Mouse (Mus musculus): Measurements from ENCODE around the gene Mboat1.

Gene Mboat1

DNA sequence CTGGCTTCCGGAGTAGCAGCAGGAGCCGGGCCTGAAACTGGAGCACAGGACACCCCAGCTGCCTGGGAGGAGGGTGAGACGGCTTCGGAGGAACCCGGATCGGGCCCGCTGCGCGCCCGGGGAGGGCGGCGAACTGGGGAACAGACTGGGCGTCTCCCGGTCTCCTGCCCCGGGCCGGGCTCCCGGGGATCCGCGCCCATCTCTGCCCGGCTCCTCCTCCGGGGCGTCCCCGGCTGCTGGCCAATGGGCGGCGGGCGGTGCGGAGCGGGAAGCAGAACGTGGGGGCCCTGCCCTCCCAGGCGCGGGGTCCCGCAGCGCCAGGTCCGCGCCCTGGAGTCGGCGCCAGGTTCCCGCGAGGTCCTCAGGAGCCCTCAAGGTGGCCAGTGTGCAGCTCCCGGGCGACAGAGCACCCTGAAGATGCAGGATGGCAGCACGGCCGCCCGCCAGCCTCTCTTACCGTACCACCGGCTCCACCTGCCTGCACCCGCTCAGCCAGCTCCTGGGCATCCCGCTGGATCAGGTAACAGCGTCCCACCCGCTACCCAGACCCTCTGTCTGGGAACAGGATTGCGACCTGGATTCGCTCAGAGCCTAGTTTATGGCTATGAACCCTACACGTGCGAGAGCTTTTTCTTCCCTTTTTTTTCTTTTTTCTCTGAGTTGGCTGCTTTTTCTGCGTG, at the start of gene Mboat1:
TSS of gene Mboat1 (plus strand) at position 247 of the 680 bp plus-strand sequence.
- peak; percentile 51 for DNase-seq (ENCODE audit: low read depth, low spot score)

DNA sequence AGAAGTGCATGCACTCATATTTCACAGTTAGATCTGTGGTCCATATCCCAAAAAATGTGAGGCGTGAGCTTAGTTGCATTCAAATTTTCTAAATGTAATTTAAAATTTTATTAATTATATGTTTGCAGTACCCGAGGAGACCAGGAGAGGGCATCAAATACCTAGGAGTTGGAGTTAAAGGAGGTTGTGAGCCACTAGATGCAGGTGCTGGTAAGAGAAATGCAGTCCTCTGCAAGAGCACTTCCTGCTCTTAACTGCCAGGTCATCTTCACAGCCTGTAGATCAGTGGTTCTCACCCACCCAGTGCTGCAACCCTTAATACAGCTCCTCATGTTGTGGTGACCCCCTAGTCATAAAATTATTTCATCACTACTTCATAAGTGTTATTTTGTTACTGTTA, 43.2 kb upstream of the Mboat1 start:
- DNase-seq (ENCODE audit: low read depth, low spot score): peak; percentile 37

DNA sequence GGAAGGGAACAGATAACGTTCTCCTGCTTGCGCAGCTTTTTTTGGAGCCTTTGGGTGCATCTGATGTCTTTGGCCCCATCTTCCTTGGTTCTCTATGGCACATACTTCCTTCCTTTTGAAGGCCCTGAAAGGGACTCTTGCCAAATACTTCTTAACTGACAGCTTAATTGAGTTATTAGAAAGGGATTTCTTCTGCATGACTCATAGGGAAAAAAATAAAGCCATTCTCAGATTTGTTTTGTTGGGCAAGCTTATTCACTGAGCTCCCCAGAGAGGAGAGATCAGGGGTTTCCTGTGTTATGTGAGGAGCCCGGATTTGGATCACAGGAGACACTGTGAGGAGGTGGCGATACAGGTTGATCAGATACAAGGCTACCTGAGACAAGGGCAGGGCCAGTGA, 40.4 kb upstream of the Mboat1 start:
- DNase-seq (ENCODE audit: low read depth, low spot score): no peak

DNA sequence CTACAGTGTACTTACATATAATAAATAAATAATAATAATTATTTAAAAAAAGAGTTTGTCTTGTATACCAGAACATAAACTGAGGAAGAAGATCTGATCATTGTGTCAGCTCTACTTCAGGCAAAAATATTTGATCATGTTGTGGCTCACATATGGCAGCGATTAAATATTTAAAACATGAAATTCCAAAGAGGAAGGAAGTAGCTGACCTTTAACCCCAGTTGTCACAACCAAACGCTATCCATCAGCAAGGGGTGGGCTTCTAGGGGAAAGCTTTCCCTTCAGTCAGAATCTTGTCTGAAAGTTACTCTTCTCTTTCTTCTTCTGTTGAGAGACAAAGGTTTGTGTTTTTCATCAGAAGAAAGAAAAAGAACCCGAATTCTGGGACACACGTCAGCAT, 39.8 kb upstream of the Mboat1 start:
- DNase-seq (ENCODE audit: low read depth, low spot score): no peak

DNA sequence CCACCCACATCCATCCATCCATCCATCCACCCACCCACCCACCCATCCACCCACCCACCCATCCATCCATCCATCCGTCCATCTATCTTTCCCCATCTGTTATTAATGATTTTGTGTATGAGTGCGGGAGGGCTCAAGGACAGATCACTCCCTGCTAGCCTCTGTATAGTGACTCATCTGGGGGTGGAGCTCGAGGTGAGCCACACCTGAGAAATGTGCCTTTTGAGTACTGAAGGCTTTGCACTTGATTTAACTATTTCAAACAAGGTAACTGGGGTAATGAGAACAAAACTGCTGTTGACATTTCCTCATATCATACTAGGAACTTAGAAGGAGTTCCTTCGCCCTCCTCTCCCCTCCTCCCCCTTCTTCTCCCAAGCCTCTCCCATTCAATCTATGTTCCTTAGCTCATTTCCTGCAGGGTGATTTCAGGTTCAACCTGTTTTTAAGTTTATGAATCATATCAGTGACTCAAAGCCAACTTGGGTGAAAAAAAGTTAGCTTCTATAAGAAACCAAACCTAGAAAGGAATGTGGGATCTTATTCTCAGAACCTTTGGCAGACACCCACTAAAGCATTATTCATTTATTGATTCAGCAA, 27.2 kb upstream of the Mboat1 start:
- DNase-seq (ENCODE audit: low read depth, low spot score): no peak

DNA sequence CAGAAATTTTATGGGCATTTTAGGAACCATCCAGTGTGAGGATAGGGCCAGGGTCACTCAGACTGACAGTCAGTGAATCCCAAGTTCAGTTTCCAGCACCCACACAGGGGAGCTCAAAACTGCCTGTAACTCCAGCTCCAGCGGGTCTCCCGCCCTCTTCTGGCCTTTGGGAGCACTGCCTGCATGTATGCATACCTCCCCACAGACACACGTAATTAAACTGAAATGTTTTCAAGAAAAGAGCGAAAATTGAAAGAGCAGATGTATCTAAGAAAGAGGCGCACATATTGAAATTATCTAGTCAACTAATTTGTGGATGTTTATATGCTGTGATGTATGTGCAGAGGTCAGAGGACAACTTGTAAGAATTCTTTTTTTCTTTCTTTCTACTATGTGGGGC, 20.5 kb upstream of the Mboat1 start:
- peak; percentile 48 for DNase-seq (ENCODE audit: low read depth, low spot score)

DNA sequence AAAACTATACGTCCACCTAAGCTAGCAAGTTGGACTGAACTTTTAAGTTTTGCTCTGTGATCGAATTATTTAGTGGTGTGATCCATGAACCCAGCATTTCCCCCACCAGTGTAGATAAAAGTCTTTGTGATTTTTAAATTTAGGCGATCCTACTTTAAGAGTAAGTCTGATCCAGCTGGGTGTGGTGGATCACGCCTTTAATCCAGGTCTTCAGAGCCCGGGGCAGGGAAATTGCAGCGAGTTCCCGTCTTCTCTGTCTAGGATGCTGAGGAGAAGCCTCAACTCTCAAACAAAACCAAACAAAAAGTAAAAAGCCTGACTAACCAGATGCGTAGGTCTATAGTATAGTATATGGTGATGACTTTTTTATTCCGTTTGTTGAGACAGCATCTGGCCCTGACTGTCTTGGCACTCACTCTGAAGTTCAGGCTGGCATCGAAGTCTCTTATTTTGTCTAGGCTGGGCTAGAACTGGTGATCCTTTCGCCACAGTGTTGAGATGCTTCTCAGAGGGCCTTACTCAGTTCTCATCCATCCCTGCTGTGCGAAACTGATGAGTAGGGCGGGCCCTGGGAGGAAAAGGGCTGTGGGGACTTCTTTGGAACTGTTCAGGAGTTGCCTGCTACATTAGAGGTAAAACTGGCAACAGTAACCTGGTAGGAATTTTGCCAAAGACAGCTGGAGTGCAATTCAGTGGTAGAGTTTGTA, 787 bp downstream of the Mboat1 start:
- no peak for DNase-seq (ENCODE audit: low read depth, low spot score)

DNA sequence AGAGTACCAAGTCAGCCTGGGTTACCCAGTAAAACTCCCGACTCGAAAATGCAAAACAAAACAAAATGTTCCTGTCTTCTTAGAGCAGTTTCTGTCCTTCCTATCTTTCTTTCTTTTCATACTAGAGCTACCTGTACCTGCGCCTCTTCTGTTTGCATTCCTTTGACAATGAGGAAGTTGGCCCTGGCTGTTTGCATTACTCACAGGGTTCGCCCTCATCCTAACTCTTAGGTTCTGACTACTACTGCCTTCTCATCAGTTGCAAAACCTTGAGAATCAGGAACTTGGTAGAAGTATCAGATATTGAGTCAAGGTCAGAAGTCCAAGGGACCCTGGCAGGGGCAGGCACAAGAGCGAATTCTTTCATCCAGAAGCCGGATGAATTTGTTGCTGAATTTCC, 1.7 kb downstream of the Mboat1 start:
- no peak for DNase-seq (ENCODE audit: low read depth, low spot score)

DNA sequence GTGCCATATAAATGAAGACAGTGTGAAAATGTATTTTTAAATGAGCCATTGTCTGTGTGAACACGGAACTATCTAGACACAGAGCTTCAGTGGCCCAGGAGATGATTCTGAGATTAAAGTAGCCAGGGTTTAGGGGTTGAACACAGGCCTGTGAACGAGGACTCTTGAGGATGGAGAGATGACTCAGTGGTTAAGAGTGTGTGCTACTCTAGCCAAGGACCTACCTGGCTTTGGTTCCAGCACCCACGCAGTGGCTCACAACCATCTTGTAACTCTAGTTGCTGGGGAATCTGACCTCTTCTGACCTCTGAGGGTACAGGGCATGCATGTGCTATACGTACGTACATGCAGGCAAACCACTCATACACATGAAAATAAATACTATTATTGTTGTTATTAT, 3.9 kb downstream of the Mboat1 start:
- DNase-seq (ENCODE audit: low read depth, low spot score): no peak

DNA sequence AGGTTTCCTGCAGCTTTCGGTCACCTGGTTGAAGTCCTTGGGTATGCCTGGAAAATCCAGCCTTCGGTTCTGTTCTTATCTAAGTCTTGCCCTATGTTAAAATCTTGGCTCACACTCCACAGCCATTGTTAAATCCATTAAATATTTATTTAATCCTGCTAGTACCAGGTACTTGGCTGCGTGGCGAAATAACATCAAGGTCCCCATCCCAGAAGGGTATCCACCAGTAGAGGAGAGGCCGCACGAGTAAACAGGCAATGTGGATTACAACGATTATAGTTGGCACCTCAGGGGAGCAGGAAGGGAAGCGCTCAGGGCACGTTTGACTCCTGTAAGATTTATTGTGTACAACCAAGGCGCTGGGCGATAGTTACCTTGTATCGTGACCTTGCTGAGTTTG, 4.4 kb downstream of the Mboat1 start:
- DNase-seq (ENCODE audit: low read depth, low spot score): no peak

DNA sequence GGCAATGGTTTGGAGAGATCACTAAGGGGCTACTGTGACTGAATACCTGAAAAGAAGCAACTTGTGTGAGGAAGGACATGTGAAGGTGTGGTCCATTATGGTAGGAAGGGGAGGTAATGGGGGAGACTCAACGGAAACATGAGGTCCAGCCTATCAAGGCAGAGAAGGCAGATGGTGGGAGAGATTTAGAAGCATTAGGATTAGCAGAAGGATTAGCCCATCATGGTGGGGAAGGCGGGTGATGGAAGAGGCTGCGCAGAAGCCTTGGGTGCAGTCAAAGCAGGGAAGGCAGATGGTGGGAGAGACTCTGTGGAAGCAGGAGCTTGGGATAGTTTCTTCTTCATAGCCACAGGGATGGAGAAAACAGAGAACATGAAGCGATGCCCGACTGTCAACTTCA, 5.7 kb downstream of the Mboat1 start:
- DNase-seq (ENCODE audit: low read depth, low spot score): no peak

DNA sequence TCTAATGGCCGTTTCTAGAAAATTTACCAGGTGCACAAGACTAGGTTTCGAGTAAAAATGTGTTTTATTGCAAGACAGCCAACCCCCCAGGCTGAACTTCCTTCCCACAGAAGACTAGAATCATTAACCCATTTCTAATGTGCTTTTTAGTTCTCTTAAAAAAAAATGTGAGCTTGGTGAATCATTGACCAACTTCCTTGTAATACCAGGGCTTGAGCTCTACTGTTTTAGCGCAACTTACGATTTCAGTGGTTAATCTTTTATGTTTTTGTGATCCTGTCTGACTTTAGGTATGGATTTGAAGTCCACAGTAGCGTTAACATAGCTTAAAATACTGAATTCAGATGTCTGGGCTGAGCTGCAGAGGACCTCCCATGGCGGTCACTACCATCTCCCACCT, 10.2 kb downstream of the Mboat1 start:
- DNase-seq (ENCODE audit: low read depth, low spot score): no peak

DNA sequence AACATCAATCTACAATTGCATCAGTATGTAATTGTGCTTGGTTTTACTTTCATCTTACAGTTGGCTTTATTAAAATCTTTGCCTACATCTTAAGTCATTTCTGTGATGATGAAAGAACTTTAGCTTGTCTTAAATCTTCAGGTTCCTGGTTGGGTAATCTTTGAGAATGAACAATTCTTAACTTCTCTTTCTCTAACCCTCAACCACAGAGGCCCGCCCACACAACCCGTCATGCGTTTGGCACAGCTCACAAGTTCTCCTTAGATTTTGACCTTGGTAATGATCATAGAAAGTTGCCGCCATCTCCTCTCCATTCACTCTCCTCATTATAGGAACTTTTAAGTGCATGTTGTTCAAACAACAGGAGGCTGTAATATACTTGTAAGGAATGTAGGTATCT, 18.0 kb downstream of the Mboat1 start:
- DNase-seq (ENCODE audit: low read depth, low spot score): no peak

DNA sequence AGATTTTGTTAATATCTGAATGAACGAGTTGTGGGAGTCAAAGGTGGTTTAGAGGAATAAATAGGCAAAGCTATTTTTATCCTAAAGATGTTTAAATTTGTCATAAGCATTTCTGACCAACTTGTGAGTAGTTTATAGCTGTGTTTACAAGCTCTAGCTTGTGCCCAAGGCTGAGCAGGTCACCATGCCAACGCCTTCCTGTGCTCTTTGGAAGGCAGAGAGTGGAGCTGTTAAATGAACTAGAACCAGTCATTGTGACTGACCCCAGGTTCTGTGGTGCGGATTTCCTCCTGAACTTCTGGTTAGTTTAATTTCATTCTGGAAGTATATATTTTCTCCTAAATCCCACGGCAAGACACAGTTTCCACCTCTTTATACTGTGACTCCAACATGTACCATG, 23.3 kb downstream of the Mboat1 start:
- DNase-seq (ENCODE audit: low read depth, low spot score): no peak

DNA sequence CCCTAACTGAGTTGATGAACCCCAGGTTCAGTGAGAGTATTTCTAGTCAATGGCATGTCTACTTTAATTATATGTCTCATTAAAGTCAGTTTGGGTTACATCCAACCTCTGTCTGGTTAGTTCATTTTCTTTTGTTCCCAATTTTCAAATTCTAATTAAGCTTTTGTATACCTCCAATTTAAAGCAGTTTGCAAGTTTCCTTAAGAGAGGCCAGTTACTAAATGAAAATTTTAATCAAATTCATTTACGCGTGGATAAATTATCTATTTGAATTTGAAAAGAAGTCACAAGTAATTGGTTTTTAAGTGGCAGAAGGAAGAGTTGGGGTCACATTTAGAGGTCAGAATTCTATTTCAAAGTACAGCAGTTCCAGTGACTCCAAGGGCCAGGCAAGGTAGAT, 27.2 kb downstream of the Mboat1 start:
- no peak for DNase-seq (ENCODE audit: low read depth, low spot score)

DNA sequence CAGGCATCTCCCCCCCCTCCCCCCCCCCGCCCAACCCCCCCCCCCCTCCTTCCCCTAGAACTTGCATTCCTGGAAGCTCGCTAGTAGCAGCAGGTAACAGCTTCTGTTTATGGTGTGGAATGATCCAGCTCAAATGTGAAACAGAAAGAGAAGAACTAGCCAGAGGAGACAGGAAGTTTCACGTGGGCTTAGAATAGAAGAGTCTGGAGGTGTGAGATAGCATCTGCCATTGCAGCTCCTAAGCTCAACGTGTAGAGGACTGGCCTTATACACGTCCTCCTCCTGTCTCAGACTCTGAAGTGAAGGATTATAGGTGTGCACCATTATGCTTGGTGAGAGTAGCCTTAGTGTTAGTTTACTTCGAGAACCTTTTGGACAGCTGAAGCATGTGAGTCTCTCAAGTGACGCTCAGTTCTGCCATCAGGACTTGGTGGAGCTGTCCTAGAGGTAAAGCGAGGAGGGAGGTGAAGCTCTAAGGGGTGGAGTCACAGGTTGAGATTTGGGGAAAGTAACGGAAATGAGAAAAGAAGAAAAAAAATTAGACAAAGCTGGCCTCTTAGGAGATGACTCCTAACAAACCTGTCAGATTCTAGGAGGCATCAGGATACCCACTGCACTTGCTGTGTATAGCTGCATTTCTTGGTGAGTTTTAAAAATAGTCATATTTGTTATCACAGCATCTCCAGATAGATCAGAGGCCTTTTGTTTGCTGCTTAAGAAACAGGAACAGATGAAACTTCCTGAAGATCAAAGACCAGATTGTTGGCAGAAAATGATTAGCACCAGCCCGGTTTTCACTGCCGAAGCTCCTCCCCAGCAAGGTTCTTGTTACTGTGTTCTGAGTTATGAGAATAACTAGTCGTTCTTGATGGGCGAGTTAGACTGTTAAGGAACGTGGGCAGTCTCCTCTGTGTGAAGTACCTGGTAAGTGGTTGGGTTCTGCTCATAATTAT, 30.1 kb downstream of the Mboat1 start:
- no peak for DNase-seq (ENCODE audit: low read depth, low spot score)

DNA sequence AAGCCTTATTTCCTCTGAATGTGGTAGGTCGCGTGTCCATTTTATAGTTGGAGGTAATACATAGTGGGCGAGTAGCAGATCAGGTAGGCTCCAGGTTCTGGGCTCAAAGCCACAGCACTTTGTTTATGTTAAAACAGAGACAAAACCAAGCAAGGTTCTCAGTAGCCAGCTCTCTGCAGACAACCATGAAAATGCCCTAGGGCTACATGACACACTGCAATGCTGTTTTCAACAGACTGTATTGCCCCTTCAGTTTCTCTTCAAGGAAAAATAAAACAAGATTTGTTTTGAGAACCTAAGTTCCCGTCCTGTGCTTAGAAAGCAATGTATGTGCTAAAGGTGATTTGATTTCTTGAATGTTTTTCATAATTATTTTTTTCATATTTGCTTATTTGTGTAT, 31.2 kb downstream of the Mboat1 start:
- no peak for DNase-seq (ENCODE audit: low read depth, low spot score)

DNA sequence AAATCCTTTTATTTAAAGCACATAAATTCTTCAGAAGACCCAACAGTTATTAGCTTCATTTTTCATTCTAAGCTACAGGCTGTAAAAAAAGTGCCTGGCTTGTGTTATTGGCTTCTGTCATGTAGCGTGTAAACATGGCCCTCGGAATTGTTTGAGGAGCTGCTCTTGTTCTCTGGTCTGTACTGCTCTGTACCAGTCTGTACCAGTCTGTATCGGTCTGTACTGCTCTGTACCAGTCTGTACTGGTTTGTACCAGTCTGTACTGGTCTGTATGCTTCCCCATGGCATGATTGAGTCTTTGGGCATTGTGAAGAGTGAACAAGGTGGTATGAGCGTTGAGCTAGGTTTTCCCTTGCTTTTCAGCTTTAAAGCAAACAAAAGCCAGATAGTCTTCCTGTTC, 32.5 kb downstream of the Mboat1 start:
- DNase-seq (ENCODE audit: low read depth, low spot score): no peak

DNA sequence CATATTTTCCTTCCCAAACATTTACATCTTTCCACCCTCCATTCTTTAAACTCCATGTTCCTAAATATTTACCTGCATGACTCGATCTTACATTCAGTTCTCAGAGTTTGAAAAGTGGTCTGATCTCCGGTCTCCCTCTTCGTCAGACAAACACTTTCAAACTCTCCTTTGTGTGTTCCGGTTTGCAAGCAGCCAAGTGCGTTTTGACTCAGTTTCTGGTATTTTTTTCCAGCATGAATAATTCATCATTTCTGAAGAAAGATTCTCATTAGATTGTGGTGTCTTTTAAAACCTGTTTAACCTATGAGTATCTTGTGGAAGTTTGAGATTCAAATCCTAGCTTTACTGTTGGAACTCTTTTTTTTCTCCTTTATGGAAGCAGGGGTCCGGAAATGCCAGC, 33.8 kb downstream of the Mboat1 start:
- DNase-seq (ENCODE audit: low read depth, low spot score): no peak

DNA sequence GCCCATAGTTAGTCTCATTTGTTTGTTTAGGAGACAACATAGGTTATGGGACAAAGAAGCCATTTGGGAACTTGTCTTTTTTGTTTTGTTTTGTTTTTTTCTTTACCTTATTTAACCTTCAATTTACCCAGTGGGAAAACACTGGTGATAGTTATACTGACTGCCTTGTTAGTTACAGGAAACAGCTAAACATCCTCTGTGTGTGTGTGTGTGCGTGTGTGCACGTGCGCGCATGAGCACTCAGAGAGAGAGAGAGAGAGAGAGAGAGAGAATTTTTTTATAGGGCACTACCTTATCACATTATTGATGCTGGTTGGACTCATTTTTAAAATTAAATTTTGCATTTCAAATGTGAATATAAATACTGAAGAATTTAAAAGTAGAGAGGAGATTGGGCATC, 38.3 kb downstream of the Mboat1 start:
- DNase-seq (ENCODE audit: low read depth, low spot score): no peak

DNA sequence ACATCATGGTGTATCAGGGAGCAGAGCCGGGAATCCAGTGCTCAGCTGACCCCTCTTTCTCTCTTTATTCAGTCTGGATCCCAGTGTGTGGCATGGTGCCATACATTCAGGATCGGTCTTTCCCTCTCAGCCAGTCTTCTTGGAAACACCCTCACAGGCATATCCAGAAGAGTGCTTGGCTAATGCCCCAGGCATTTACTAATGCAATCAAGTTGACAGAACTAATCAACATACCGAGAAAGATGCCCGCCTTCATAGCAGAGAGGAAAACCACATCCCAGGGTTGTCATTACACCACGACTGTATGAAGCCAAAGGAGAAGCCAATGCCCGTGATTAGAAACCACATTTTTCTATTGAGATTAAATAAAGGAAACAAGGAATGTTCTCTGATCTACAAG, 41.1 kb downstream of the Mboat1 start:
- DNase-seq (ENCODE audit: low read depth, low spot score): no peak

DNA sequence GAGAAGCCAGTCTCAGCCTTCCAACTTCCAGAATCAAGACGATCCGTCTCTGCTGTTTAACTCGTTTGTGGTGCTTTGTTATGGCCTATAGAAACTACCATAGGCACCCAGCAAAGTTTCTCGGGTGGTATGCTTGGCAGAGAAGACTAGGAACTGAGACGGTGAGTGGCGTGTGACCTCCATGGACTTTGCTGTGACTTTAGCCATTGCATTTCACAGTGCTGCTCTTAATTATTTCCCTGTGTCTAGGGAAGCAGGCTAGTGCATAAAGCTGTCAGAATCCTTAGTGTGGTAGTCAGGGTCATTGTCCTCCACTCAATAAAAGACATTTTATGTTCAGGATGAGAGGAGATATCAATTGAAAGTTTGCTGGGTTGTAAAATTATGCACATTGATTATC, 49.3 kb downstream of the Mboat1 start:
- no peak for DNase-seq (ENCODE audit: low read depth, low spot score)
